Mouse (Mus musculus): Measurements from ENCODE around the gene Syngr1. TPM values are rescaled to one million over a fixed set of nuclear protein-coding genes. Genes with fewer than 3 reads are reported as not detected.

The Syngr1 gene
- total and polyA plus RNA-seq, 3 experiments = 105 to 115 TPM; not detected in 1

DNA sequence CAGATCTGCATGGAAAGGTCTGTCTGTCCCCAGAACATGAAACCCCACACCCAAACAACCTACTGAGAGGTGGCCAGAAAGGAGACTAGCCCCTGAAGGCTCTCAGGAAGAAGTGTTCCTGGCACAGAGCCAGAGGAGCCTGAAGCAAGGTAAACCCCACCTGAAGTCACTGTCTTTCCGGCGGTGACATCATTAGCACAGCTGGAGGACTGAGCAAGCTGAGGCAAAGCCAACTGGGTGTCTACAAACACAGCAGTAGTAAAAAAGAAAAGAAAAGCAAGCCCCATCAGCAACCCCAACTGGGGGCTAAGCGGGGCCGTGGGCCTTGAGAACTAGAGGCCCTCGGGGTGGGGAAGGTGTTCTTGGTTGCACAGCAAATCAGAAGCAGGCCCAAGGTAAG, 26.2 kb upstream of the Syngr1 start:
- H3K9me3 ChIP-seq (replicated peaks; ENCODE audit: insufficient read depth, low read length) = no peaks in the 10 kb centered on the region
- H3K27ac ChIP-seq (ENCODE audit: control insufficient read depth, low read depth, low read length) = no peak overlapping the region
- TF ChIP-seq SMC3 (IDR thresholded peaks at IDR 0.05; ENCODE audit: low read depth, low read length) (no peak), EP300 (IDR thresholded peaks at IDR 0.05; ENCODE audit: low read depth in 1 of 2, low read length in 2 of 2) (no peak), USF2 (IDR thresholded peaks at IDR 0.05; ENCODE audit: borderline replicate concordance in 1 of 2, insufficient read depth in 1 of 2, low read depth in 1 of 2, low read length in 2 of 2) (no peak), POLR2AphosphoS5 (IDR thresholded peaks at IDR 0.05; ENCODE audit: borderline replicate concordance, low read depth, low read length) (no peak), MEF2A (IDR thresholded peaks at IDR 0.05; ENCODE audit: extremely low read depth, insufficient replicate concordance, low read depth, low read length, poor library complexity, severe bottlenecking) (no peak)
- no peak overlapping the region for H3K9ac ChIP-seq (ENCODE audit: control insufficient read depth, low read depth, low read length, poor library complexity, severe bottlenecking)
- no peaks in the 10 kb centered on the region for H3K36me3 ChIP-seq (ENCODE audit: control insufficient read depth in 1 of 2, insufficient read depth in 2 of 2, low read length in 2 of 2)
- no peaks in the 10 kb centered on the region for H3K79me2 ChIP-seq (ENCODE audit: control insufficient read depth, insufficient read depth, low read length, poor library complexity)
- H3K27me3 ChIP-seq (ENCODE audit: control insufficient read depth in 1 of 2, insufficient read depth in 2 of 2, low read length in 2 of 2) = peaks cover 0 to 3% of the 10 kb centered on the region in 2 experiments; a peak in 1 of 4 replicates
- H3K4me1 ChIP-seq (ENCODE audit: control insufficient read depth in 1 of 2, insufficient read depth in 2 of 2, low read length in 2 of 2) = no peaks in the 10 kb centered on the region
- H3K4me3 ChIP-seq (ENCODE audit: control insufficient read depth in 1 of 2, insufficient read depth in 1 of 2, low read depth in 2 of 2, low read length in 2 of 2) = no peak overlapping the region
- DNase-seq (ENCODE audit: low read depth, low spot score) = no peak

DNA sequence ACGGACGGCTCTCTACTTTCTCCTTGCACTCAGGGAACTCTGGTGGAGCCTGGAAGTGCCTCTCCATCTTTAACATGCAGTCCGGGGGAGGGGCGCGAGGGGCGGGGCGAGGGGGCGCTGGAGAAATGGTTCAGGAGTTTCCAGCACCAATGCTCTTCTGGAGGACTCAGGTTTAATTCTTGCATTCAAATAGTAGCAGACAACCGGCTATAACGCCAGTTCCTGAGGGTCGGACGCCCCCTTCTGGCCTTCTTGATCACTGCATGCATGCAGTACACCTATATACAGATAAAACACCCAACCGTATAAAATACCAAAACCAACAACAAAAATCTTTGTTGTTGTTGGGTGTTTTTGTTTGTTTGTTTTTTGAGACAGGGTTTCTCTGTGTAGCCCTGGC, 25.7 kb upstream of the Syngr1 start:
- no peaks in the 10 kb centered on the region for H3K4me1 ChIP-seq (ENCODE audit: control insufficient read depth in 1 of 2, insufficient read depth in 2 of 2, low read length in 2 of 2)

DNA sequence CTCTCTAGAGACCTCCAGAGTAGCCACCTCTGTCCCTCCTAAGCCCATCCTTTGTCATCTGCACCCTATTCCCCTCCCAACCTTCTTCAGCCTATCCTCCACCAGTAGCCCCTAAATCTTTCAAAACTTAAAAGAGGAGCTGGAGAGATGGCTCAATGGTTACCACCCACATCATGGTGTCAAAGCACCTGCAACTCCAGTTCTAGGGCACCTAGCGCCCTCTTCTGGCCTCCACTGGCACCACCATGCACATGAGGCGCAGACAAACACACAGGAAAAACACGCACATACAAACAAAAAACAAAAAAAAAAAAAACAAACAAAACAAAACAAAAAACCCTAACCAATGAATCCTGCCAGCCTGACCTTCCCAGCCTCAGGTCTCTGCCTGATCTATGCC, 24.6 kb upstream of the Syngr1 start:
- no peak overlapping the region for H3K27ac ChIP-seq (ENCODE audit: control insufficient read depth, low read depth, low read length)
- no peaks in the 10 kb centered on the region for H3K36me3 ChIP-seq (ENCODE audit: control insufficient read depth in 1 of 2, insufficient read depth in 2 of 2, low read length in 2 of 2)
- no peak overlapping the region for H3K9ac ChIP-seq (ENCODE audit: control insufficient read depth, low read depth, low read length, poor library complexity, severe bottlenecking)
- DNase-seq (ENCODE audit: low read depth, low spot score) = peak; percentile 68
- no peaks in the 10 kb centered on the region for H3K79me2 ChIP-seq (ENCODE audit: control insufficient read depth, insufficient read depth, low read length, poor library complexity)
- H3K4me1 ChIP-seq (ENCODE audit: control insufficient read depth in 1 of 2, insufficient read depth in 2 of 2, low read length in 2 of 2) = no peaks in the 10 kb centered on the region
- no peaks in the 10 kb centered on the region for H3K9me3 ChIP-seq (replicated peaks; ENCODE audit: insufficient read depth, low read length)
- H3K27me3 ChIP-seq (ENCODE audit: control insufficient read depth in 1 of 2, insufficient read depth in 2 of 2, low read length in 2 of 2) = peaks cover 0 to 3% of the 10 kb centered on the region in 2 experiments; a peak in 1 of 4 replicates
- TF ChIP-seq UBTF (IDR thresholded peaks at IDR 0.05; ENCODE audit: borderline replicate concordance, insufficient read depth, low read depth, low read length) = no peak
- TF ChIP-seq ZMIZ1 (IDR thresholded peaks at IDR 0.05; ENCODE audit: low read depth, low read length) = no peak
- TF ChIP-seq CTCF (IDR thresholded peaks at IDR 0.05 in 2 of 3, conservative IDR thresholded peaks at IDR 0.05 in 1 of 3; ENCODE audit: control insufficient read depth in 1 of 3, insufficient read depth in 1 of 3, low read depth in 2 of 3, low read length in 3 of 3, poor library complexity in 1 of 3, severe bottlenecking in 1 of 3) = peak; percentile 74 to 93 (median 85)
- TF ChIP-seq RCOR1 (IDR thresholded peaks at IDR 0.05; ENCODE audit: low read depth, low read length) = no peak
- peak; percentile 56 for TF ChIP-seq MYC (IDR thresholded peaks at IDR 0.05; ENCODE audit: low read depth, low read length)
- no peak for TF ChIP-seq HCFC1 (IDR thresholded peaks at IDR 0.05; ENCODE audit: low read depth, low read length)
- peak; percentile 88 for TF ChIP-seq SMC3 (IDR thresholded peaks at IDR 0.05; ENCODE audit: low read depth, low read length)
- TF ChIP-seq RAD21 (IDR thresholded peaks at IDR 0.05; ENCODE audit: low read depth, low read length) = peak; percentile 84
- no peak for TF ChIP-seq TAL1 (IDR thresholded peaks at IDR 0.05; ENCODE audit: low read length)
- no peak for TF ChIP-seq ELF1 (IDR thresholded peaks at IDR 0.05; ENCODE audit: low read depth, low read length)
- peak; percentile 88 for TF ChIP-seq ZC3H11A (IDR thresholded peaks at IDR 0.05; ENCODE audit: low read depth, low read length)
- H3K4me3 ChIP-seq (ENCODE audit: control insufficient read depth in 1 of 2, insufficient read depth in 1 of 2, low read depth in 2 of 2, low read length in 2 of 2) = no peak overlapping the region

More for the DNA sequence above, 25.7 kb upstream of the Syngr1 start:
- Histone ChIP-seq H3K27ac (ENCODE audit: control insufficient read depth, low read depth, low read length) (no peak overlapping the region), H3K27me3 (ENCODE audit: control insufficient read depth in 1 of 2, insufficient read depth in 2 of 2, low read length in 2 of 2) (peaks cover 0 to 3% of the 10 kb centered on the region in 2 experiments; a peak in 1 of 4 replicates), H3K9me3 (replicated peaks; ENCODE audit: insufficient read depth, low read length) (no peaks in the 10 kb centered on the region), H3K9ac (ENCODE audit: control insufficient read depth, low read depth, low read length, poor library complexity, severe bottlenecking) (no peak overlapping the region), H3K79me2 (ENCODE audit: control insufficient read depth, insufficient read depth, low read length, poor library complexity) (no peaks in the 10 kb centered on the region), H3K4me3 (ENCODE audit: control insufficient read depth in 1 of 2, insufficient read depth in 1 of 2, low read depth in 2 of 2, low read length in 2 of 2) (no peak overlapping the region), H3K36me3 (ENCODE audit: control insufficient read depth in 1 of 2, insufficient read depth in 2 of 2, low read length in 2 of 2) (no peaks in the 10 kb centered on the region)
- TF ChIP-seq RAD21 (IDR thresholded peaks at IDR 0.05; ENCODE audit: low read depth, low read length) (peak; percentile 88), ZKSCAN1 (IDR thresholded peaks at IDR 0.05; ENCODE audit: low read depth, low read length) (no peak), ETS1 (IDR thresholded peaks at IDR 0.05; ENCODE audit: low read depth, low read length) (no peak), KAT2A (conservative IDR thresholded peaks at IDR 0.05; ENCODE audit: low read depth, low read length) (no peak), POLR2A (IDR thresholded peaks at IDR 0.05; ENCODE audit: control insufficient read depth in 1 of 2, insufficient read depth in 1 of 2, low read depth in 1 of 2, low read length in 2 of 2, poor library complexity in 1 of 2) (no peak), MAX (IDR thresholded peaks at IDR 0.05; ENCODE audit: low read length) (0 out of 2 replicates have a peak, but pooled peaks have one; percentile 12), SMC3 (IDR thresholded peaks at IDR 0.05; ENCODE audit: low read depth, low read length) (peak; percentile 94), ZC3H11A (IDR thresholded peaks at IDR 0.05; ENCODE audit: low read depth, low read length) (peak; percentile 94), CTCF (IDR thresholded peaks at IDR 0.05 in 2 of 3, conservative IDR thresholded peaks at IDR 0.05 in 1 of 3; ENCODE audit: control insufficient read depth in 1 of 3, insufficient read depth in 1 of 3, low read depth in 2 of 3, low read length in 3 of 3, poor library complexity in 1 of 3, severe bottlenecking in 1 of 3) (peak; percentile 65 to 88 (median 85)), POLR2AphosphoS5 (IDR thresholded peaks at IDR 0.05; ENCODE audit: borderline replicate concordance, low read depth, low read length) (no peak)
- peak; percentile 80 for DNase-seq (ENCODE audit: low read depth, low spot score)

Measured in MEL (cell line).